Mouse (Mus musculus) megakaryocyte progenitor cell, adult 5-6 weeks (primary cell): ENCODE measurements around the gene Thra. TPM values are rescaled to one million over a fixed set of nuclear protein-coding genes. Genes with fewer than 3 reads are reported as not detected.

Experiments used
- ATAC-seq: replicated peaks from 2 replicates; pipeline ENCODE4 v1.8.0; 2016; ENCODE audit warnings: mild to moderate bottlenecking, moderate TSS enrichment, inconsistent platforms; ENCODE audit not compliant: poor library complexity
- total RNA-seq, 2 experiments: library from RNA; stranded (forward) in 1 of 2; stranded (reverse) in 1 of 2; fragments of 157-497, 149-512 nt in 1 of 2; fragments of 200-1000 nt in 1 of 2; gene quantifications; 2 replicates each; pipeline versions ENCODE4 v1.2.3 to v1.2.4; 2015 to 2017

The Thra gene
- total RNA-seq, 2 experiments from 2014 or later: 21.8 to 34.2 TPM

- ATAC-seq: peak; percentile 61
Observed at GRCm38 (mm10) chr11:98775348-98776051, 35.1 kb downstream of the Thra start.

GRCm38 (mm10) chr11:98776052-98776764, 35.8 kb downstream of the Thra start:
- ATAC-seq: no peak

- ATAC-seq: no peak
Observed at GRCm38 (mm10) chr11:98776843-98777590, 36.6 kb downstream of the Thra start.

- ATAC-seq: no peak
Observed at GRCm38 (mm10) chr11:98777888-98778287, 37.5 kb downstream of the Thra start.

GRCm38 (mm10) chr11:98781851-98782512, 41.5 kb downstream of the Thra start:
- no peak for ATAC-seq

GRCm38 (mm10) chr11:98782651-98783235, 42.3 kb downstream of the Thra start:
- no peak for ATAC-seq

- peak; percentile 77 for ATAC-seq
Observed at GRCm38 (mm10) chr11:98783236-98783696, 42.8 kb downstream of the Thra start.

GRCm38 (mm10) chr11:98784139-98784538, 43.7 kb downstream of the Thra start:
- no peak for ATAC-seq

- ATAC-seq: no peak
Observed at GRCm38 (mm10) chr11:98785214-98785613, 44.8 kb downstream of the Thra start.

- no peak for ATAC-seq
Observed at GRCm38 (mm10) chr11:98785772-98786281, 45.4 kb downstream of the Thra start.

- ATAC-seq: peak; percentile 60
Observed at GRCm38 (mm10) chr11:98786359-98787214, 46.1 kb downstream of the Thra start.

GRCm38 (mm10) chr11:98787229-98787628, 46.8 kb downstream of the Thra start:
- ATAC-seq: no peak

GRCm38 (mm10) chr11:98787691-98788090, 47.3 kb downstream of the Thra start:
- ATAC-seq: no peak

GRCm38 (mm10) chr11:98788139-98788538, 47.7 kb downstream of the Thra start:
- ATAC-seq: no peak

GRCm38 (mm10) chr11:98788550-98789218, 48.2 kb downstream of the Thra start:
- ATAC-seq: peak; percentile 88

GRCm38 (mm10) chr11:98789219-98789807, 48.9 kb downstream of the Thra start:
- peak; percentile 21 for ATAC-seq

- no peak for ATAC-seq
Observed at GRCm38 (mm10) chr11:98789824-98790223, 49.4 kb downstream of the Thra start.

- ATAC-seq: no peak
Observed at GRCm38 (mm10) chr11:98790631-98791205, 50.3 kb downstream of the Thra start.
